Mouse (Mus musculus) G1E (cell line): Measurements from ENCODE around the gene Fam89a.

Source experiments
- CTCF ChIP-seq: IDR thresholded peaks from 2 replicates; pipeline ENCODE4 v1.5.1; 2012; ENCODE audit warnings: low read depth, low read length, inconsistent platforms, mixed read lengths
- GATA1 ChIP-seq: IDR thresholded peaks from 2 replicates; pipeline ENCODE4 v1.6.1; 2012; ENCODE audit warnings: borderline replicate concordance, low read length, inconsistent platforms, mixed read lengths
- TAL1 ChIP-seq: conservative IDR thresholded peaks from 2 replicates; pipeline ENCODE4 v1.6.1; 2012; ENCODE audit warnings: low read depth, low read length, inconsistent platforms, mixed read lengths

GRCm38 (mm10) chr8:124790676-124791075, 39.0 kb upstream of the Fam89a start:
- TF ChIP-seq CTCF, result no peak
- TF ChIP-seq GATA1, result no peak
- no peak for TF ChIP-seq TAL1
